Mouse (Mus musculus): ENCODE measurements around the gene Tmem106c. TPM values are rescaled to one million over a fixed set of nuclear protein-coding genes. Genes with fewer than 3 reads are reported as not detected.
A peak's percentile ranks its signal among the peaks of the same experiment; 100 is the strongest.

The Tmem106c gene
- polyA plus RNA-seq, 1 experiment from 2014 or later = 55.0 TPM

- ATAC-seq (replicated peaks; ENCODE audit: low FRiP score, low read depth) = no peak
- no peak overlapping the region for H3K4me2 ChIP-seq (ENCODE audit: low read length)
- 77% methylated on average over 2 of the region's 2 CpGs for WGBS
Observed at GRCm38 (mm10) chr15:97941306-97941705, 22.7 kb upstream of the Tmem106c start.

GRCm38 (mm10) chr15:97942538-97942937 lies 21.5 kb upstream of the Tmem106c start:
- no peaks in the 10 kb centered on the region for H3K4me1 ChIP-seq (replicated peaks; ENCODE audit: insufficient read depth, low read length)
- DNase-seq (ENCODE audit: low spot score) (no peak), ATAC-seq (replicated peaks; ENCODE audit: low FRiP score, low read depth) (no peak)
- no peak for TF ChIP-seq CTCF (IDR thresholded peaks at IDR 0.05; ENCODE audit: low read depth)
- H3K9ac ChIP-seq (ENCODE audit: low read depth, low read length) = no peak overlapping the region
- H3K27me3 ChIP-seq (ENCODE audit: insufficient read depth, low read length) = no peaks in the 10 kb centered on the region
- no peaks in the 10 kb centered on the region for H3K9me3 ChIP-seq (replicated peaks; ENCODE audit: low read length)
- no peak overlapping the region for H3K4me3 ChIP-seq (replicated peaks; ENCODE audit: low read depth, low read length)
- peak overlapping the region; percentile 47 for H3K27ac ChIP-seq
- H3K4me2 ChIP-seq (ENCODE audit: low read length) = no peak overlapping the region
- H3K36me3 ChIP-seq (ENCODE audit: insufficient read depth, low read length) = no peaks in the 10 kb centered on the region
- 82% methylated on average over 8 of the region's 8 CpGs for WGBS

More at GRCm38 (mm10) chr15:97941306-97941705, 22.7 kb upstream of the Tmem106c start:
- H3K27ac ChIP-seq = no peak overlapping the region
- H3K4me1 ChIP-seq (replicated peaks; ENCODE audit: insufficient read depth, low read length) = no peaks in the 10 kb centered on the region
- H3K27me3 ChIP-seq (ENCODE audit: insufficient read depth, low read length) = no peaks in the 10 kb centered on the region
- H3K9me3 ChIP-seq (replicated peaks; ENCODE audit: low read length) = no peaks in the 10 kb centered on the region
- no peak overlapping the region for H3K9ac ChIP-seq (ENCODE audit: low read depth, low read length)
- no peaks in the 10 kb centered on the region for H3K36me3 ChIP-seq (ENCODE audit: insufficient read depth, low read length)
- no peak overlapping the region for H3K4me3 ChIP-seq (replicated peaks; ENCODE audit: low read depth, low read length)
- TF ChIP-seq CTCF (IDR thresholded peaks at IDR 0.05; ENCODE audit: low read depth) = no peak
- no peak for DNase-seq (ENCODE audit: low spot score)

GRCm38 (mm10) chr15:97943356-97943755 lies 20.6 kb upstream of the Tmem106c start:
- Histone ChIP-seq H3K36me3 (ENCODE audit: insufficient read depth, low read length) (no peaks in the 10 kb centered on the region), H3K27ac (peak overlapping the region; percentile 71), H3K27me3 (ENCODE audit: insufficient read depth, low read length) (no peaks in the 10 kb centered on the region), H3K9me3 (replicated peaks; ENCODE audit: low read length) (no peaks in the 10 kb centered on the region), H3K4me3 (replicated peaks; ENCODE audit: low read depth, low read length) (no peak overlapping the region), H3K9ac (ENCODE audit: low read depth, low read length) (no peak overlapping the region), H3K4me1 (replicated peaks; ENCODE audit: insufficient read depth, low read length) (no peaks in the 10 kb centered on the region), H3K4me2 (ENCODE audit: low read length) (no peak overlapping the region)
- ATAC-seq (replicated peaks; ENCODE audit: low FRiP score, low read depth) (peak; percentile 84), DNase-seq (ENCODE audit: low spot score) (peak; percentile 66)
- WGBS = 52% methylated on average over 8 of the region's 8 CpGs
- TF ChIP-seq CTCF (IDR thresholded peaks at IDR 0.05; ENCODE audit: low read depth) = no peak

GRCm38 (mm10) chr15:97944919-97945574 lies 19.0 kb upstream of the Tmem106c start:
- H3K9me3 ChIP-seq (replicated peaks; ENCODE audit: low read length) = no peaks in the 10 kb centered on the region
- DNase-seq (ENCODE audit: low spot score) (peak; percentile 63), ATAC-seq (replicated peaks; ENCODE audit: low FRiP score, low read depth) (peak; percentile 66)
- H3K36me3 ChIP-seq (ENCODE audit: insufficient read depth, low read length) = no peaks in the 10 kb centered on the region
- no peak overlapping the region for H3K9ac ChIP-seq (ENCODE audit: low read depth, low read length)
- H3K27me3 ChIP-seq (ENCODE audit: insufficient read depth, low read length) = no peaks in the 10 kb centered on the region
- TF ChIP-seq CTCF (IDR thresholded peaks at IDR 0.05; ENCODE audit: low read depth) = no peak
- 24% methylated on average over 11 of the region's 11 CpGs for WGBS
- H3K4me3 ChIP-seq (replicated peaks; ENCODE audit: low read depth, low read length) = no peak overlapping the region
- H3K4me1 ChIP-seq (replicated peaks; ENCODE audit: insufficient read depth, low read length) = no peaks in the 10 kb centered on the region; the same call in 1 of the 2 replicates
- H3K4me2 ChIP-seq (ENCODE audit: low read length) = no peak overlapping the region
- peak overlapping the region; percentile 75 for H3K27ac ChIP-seq

DNA sequence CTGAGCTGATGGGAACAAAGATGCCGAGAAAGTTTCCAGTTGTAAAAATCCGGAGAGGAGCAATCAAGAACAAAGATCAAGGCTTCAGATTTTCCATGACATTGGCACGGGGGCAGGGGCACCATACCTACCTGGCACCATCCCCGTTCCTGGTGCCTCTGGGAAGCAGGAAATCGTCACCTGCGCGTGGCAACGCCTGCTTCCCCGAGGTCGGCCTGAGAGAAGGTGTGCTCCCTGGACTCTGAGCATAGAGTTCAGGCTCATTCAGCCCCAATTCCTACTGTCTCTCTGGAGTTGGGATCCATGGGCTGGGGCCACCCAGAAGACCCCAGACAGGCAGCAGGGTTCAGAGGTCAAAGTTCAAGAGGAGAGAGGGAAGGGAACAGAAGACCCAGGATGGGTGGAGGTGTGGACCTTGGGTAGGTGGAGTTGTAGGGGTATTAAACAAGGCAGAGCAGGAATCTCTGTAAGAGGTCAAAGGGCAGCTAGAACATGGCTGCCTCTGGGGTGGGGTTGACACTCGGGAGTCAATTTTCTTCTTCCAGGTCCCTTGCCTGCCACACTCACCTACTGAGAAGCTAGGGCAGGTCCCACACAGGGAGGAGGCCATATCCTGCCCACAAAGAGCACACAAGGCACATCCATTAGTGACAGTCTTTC lies 18.2 kb upstream of the Tmem106c start:
- ATAC-seq (replicated peaks; ENCODE audit: low FRiP score, low read depth) (peak; percentile 22; the same call in 1 of the 2 replicates), DNase-seq (ENCODE audit: low spot score) (no peak)
- H3K36me3 ChIP-seq (ENCODE audit: insufficient read depth, low read length) = no peaks in the 10 kb centered on the region
- TF ChIP-seq CTCF (IDR thresholded peaks at IDR 0.05; ENCODE audit: low read depth) = no peak
- H3K27me3 ChIP-seq (ENCODE audit: insufficient read depth, low read length) = no peaks in the 10 kb centered on the region
- 55% methylated on average over 10 of the region's 11 CpGs for WGBS
- no peaks in the 10 kb centered on the region for H3K9me3 ChIP-seq (replicated peaks; ENCODE audit: low read length)
- no peak overlapping the region for H3K4me2 ChIP-seq (ENCODE audit: low read length)
- no peaks in the 10 kb centered on the region; the same call in 1 of the 2 replicates for H3K4me1 ChIP-seq (replicated peaks; ENCODE audit: insufficient read depth, low read length)
- H3K27ac ChIP-seq = 0 out of 2 replicates have a peak overlapping the region, but pooled peaks have one; percentile 37
- H3K9ac ChIP-seq (ENCODE audit: low read depth, low read length) = no peak overlapping the region
- no peak overlapping the region for H3K4me3 ChIP-seq (replicated peaks; ENCODE audit: low read depth, low read length)

GRCm38 (mm10) chr15:97948720-97949119 lies 15.3 kb upstream of the Tmem106c start:
- 48% methylated on average over 7 of the region's 7 CpGs for WGBS
- DNase-seq (ENCODE audit: low spot score) (no peak), ATAC-seq (replicated peaks; ENCODE audit: low FRiP score, low read depth) (no peak)
- Histone ChIP-seq H3K4me3 (replicated peaks; ENCODE audit: low read depth, low read length) (no peak overlapping the region), H3K4me2 (ENCODE audit: low read length) (no peak overlapping the region), H3K36me3 (ENCODE audit: insufficient read depth, low read length) (no peaks in the 10 kb centered on the region), H3K27ac (no peak overlapping the region), H3K4me1 (replicated peaks; ENCODE audit: insufficient read depth, low read length) (no peaks in the 10 kb centered on the region; the same call in 1 of the 2 replicates), H3K9me3 (replicated peaks; ENCODE audit: low read length) (no peaks in the 10 kb centered on the region), H3K27me3 (ENCODE audit: insufficient read depth, low read length) (no peaks in the 10 kb centered on the region), H3K9ac (ENCODE audit: low read depth, low read length) (no peak overlapping the region)
- no peak for TF ChIP-seq CTCF (IDR thresholded peaks at IDR 0.05; ENCODE audit: low read depth)
